Mouse (Mus musculus): ENCODE data around the gene Eif4g1.
A peak's percentile ranks its signal among the peaks of the same experiment; 100 is the strongest.

The Eif4g1 gene

DNA sequence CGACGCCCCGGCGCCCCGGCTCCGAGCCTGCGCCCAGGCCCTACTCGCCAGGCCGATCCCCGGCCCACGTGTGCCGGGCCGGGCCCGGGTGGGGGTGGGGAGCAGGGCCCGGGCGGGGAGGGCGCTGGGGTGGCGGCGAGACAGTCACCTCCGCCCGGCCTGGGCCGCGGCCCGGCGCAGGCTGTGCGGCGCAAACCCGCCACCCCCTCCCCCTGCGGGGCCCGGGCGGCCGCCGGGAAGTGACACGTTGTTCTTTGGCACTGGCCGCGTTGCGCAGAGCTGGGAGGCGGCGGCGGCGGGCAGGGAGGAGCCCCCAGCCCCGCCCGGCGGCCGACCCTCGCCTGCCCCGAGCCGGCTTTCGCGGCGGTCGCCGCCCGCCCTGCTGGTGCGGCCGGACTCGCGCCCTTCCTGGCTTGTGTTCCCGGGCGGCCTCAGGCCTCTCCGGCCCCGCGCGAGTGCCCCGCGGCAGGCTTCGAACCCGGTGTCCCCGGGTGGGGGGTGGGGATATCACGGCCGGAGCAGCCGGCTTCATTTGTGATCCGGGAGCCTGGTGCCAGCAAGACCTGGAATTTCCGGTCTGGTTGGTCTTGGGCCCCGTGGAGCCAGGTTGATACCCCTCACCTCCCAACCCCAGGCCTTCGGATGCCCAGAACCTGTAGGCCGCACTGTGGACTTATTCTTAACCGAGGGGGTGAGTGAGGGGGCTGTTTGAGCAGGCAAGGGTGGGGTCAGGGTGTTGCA lies 5.0 kb downstream of the Eif4g1 start:
- DNase-seq (ENCODE audit: low read depth, low spot score), result peak; percentile 52

- peak; percentile 60 for DNase-seq (ENCODE audit: low read depth, low spot score)
These were observed 5.7 kb downstream of the Eif4g1 start for GRCm38 (mm10) chr16:20673706-20674303.

- DNase-seq (ENCODE audit: low read depth, low spot score), result no peak
These were observed 7.1 kb downstream of the Eif4g1 start for GRCm38 (mm10) chr16:20675213-20675612.

GRCm38 (mm10) chr16:20676702-20677101 lies 8.6 kb downstream of the Eif4g1 start:
- DNase-seq (ENCODE audit: low read depth, low spot score), result peak; percentile 71

- peak; percentile 45 for DNase-seq (ENCODE audit: low read depth, low spot score)
These were observed 9.3 kb downstream of the Eif4g1 start for GRCm38 (mm10) chr16:20677380-20677779.

GRCm38 (mm10) chr16:20677974-20678675 lies 10.0 kb downstream of the Eif4g1 start:
- DNase-seq (ENCODE audit: low read depth, low spot score), result peak; percentile 98

GRCm38 (mm10) chr16:20690774-20691173 lies 22.7 kb downstream of the Eif4g1 start:
- DNase-seq (ENCODE audit: low read depth, low spot score), result no peak

DNA sequence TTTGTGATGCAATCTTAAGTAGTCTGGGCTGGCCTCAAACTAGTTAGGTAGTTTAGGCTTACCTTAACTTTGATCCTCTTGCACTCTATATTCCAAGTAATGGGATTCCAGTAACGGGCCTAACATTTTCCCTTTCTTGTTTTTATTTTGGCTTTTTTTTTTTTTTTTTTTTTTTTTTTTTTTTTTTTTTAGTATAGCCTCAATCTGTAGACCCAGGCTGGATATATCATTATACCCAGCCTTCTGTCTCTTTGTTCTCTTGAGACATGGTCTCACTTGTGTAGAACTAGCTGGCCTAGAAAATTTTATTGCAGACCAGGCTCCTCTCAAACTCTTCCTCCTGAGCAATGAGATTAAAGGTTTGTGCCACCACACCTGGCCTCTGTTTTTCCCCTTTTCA lies 23.5 kb downstream of the Eif4g1 start:
- DNase-seq (ENCODE audit: low read depth, low spot score), result no peak

GRCm38 (mm10) chr16:20692241-20692965 lies 24.3 kb downstream of the Eif4g1 start:
- no peak for DNase-seq (ENCODE audit: low read depth, low spot score)

- DNase-seq (ENCODE audit: low read depth, low spot score), result peak; percentile 40
These were observed 25.1 kb downstream of the Eif4g1 start, which contains the start of gene Fam131a for GRCm38 (mm10) chr16:20693111-20693701. TSS of gene Fam131a (plus strand) at chr16:20693241.

DNA sequence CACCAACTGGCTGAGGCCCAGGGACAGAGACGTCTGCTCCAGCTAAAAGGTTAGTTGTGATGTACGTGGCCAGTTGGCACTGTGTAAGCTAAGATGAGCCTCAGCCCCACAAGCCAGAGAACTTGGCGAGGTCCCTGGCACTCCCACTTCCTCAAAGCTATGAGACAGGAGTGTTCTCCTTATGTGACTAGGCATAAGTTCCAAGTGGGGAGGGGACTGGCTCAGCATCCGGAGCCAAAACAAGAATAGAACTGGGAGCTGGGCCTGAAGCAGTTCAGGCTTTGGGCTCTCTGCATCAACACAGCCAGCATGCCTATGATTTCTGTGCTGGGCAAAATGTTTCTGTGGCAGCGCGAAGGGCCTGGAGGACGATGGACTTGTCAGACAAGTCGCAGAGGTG lies 26.7 kb downstream of the Eif4g1 start:
- peak; percentile 51 for DNase-seq (ENCODE audit: low read depth, low spot score)

DNA sequence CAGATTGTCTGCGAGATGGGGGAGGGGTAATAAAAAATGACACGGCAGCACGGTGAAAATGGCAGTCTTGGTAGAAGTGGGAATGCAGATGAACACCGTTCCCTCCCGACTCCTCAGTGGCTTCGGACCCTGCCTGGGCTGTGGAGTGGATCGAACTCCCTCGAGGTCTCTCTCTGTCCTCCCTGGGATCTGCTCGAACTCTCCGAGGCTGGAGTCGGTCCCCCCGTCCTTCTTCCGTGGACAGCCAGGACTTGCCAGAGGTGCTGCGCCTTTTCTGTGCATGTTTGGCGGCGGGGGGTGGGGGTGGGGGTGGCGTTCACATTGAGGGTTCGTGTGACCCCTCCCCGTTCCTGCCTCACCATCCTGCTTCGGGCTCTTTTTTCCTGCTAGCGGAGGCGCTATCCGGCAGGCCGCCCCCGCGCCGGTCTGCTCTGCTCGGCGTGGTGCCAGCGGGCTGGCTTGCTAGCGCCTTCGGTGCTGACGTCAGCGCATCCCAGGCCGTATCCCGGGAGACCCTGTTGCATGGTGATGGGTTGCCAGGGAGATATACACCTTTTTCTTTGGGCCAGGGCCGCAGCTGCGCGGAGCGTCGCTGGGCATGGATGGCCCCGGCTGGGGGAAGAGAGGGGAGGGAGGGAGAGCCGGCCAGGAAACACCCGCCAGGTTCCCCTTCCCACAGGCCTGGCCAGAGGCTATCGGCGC lies 27.7 kb downstream of the Eif4g1 start:
- no peak for DNase-seq (ENCODE audit: low read depth, low spot score)

DNA sequence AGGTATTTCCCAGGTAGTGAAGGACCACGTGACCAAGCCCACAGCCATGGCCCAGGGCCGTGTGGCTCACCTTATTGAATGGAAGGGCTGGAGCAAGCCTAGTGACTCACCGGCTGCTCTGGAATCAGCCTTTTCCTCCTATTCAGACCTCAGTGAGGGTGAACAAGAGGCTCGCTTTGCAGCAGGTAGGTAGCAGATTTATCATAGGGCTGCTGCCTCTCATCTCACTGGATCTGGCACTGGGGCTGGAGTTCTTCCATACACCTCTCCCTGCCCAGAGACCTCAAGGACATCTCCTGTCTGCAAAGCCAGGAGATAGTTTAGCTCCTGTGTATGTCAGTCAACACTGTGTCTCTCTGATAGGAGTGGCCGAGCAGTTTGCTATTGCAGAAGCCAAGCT lies 31.2 kb downstream of the Eif4g1 start:
- DNase-seq (ENCODE audit: low read depth, low spot score), result no peak

DNA sequence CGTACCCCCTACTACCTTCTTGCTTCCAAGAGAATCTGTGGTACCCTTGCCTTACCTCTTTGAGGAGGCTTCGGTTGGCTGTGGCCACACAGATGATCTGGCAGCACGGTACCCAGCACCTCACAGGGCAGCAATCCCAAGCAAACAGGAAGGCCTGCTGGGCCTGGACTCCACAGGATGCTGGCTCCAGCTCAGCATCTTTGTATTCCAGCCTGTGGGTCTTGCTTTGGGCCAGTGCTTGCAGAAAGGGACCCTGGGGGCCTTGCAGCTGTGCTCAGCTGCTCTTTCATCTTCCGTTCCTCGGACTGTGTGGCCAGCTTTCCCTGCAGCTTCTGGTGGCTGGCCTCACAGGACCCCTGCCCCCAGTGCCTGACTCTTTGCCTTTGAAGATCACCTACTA lies 31.9 kb downstream of the Eif4g1 start:
- no peak for DNase-seq (ENCODE audit: low read depth, low spot score)

- DNase-seq (ENCODE audit: low read depth, low spot score), result no peak
These were observed 33.2 kb downstream of the Eif4g1 start for GRCm38 (mm10) chr16:20701316-20701715.

- no peak for DNase-seq (ENCODE audit: low read depth, low spot score)
These were observed 33.8 kb downstream of the Eif4g1 start for GRCm38 (mm10) chr16:20701729-20702521.

- DNase-seq (ENCODE audit: low read depth, low spot score), result peak; percentile 89
These were observed 34.4 kb downstream of the Eif4g1 start for GRCm38 (mm10) chr16:20702522-20702893.

GRCm38 (mm10) chr16:20703071-20703470 lies 35.0 kb downstream of the Eif4g1 start:
- no peak for DNase-seq (ENCODE audit: low read depth, low spot score)

DNA sequence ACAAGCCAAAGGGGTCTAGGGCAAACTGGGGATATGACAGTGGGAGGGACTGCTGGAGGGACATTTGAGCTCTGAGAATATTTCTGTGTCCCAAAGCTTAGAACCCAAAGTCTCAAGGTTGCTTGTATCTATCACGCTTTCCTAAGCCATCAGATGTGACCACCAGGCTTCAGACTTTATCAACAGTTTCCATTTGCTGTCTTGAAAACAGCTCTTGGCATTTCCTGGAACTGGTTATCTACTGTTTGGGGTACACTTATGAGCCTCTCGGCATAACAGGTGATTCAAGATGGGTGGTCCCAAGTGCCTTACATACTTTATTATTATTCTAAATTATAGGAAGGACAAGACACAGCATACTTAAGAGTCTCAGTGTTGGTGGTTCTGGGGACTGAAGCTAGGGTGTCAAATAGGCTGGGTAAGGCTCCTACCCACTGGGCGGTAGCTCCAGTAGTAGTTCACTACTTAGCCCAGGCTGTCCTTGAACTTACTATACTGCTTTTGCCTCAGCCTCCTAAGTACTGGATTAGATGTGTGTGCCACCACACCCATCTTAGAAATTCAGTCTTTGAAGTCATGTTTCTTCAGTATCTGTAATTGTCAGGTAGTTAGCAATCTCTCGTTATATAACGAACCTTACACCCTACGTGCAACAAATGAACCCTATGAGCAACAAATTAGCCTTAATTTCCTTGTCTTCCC lies 35.7 kb downstream of the Eif4g1 start:
- no peak for DNase-seq (ENCODE audit: low read depth, low spot score)

GRCm38 (mm10) chr16:20705786-20706185 lies 37.7 kb downstream of the Eif4g1 start:
- DNase-seq (ENCODE audit: low read depth, low spot score), result no peak

Data from 3T3-L1 (cell line).